Mouse (Mus musculus): ENCODE measurements at regions not wholly inside any gene's neighbourhood (a gene's known extent, or its start where the extent isn't known, plus 50 kb on each side); places are given as distances from the start of the nearest gene placed in this dataset.
A peak's percentile ranks its signal among the peaks of the same experiment; 100 is the strongest.

DNA sequence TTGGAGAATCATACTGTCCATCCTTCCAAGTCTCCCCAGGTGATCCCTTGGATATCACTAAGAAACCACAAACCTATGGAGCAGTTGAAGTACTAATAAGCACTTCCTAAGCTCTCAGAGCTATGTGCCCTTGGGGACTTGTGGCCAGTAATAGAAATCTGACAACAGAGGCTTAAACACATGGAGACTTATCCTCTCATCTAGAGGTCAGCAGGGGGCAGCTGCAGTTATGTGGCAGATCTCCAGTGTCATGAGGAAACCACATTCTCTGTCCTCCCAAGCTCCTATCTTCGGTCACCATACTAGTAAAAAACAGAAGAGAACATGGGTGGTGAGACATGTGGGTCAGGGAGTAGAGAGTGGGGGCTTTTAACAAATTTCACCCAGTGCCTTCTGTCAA lies 99.4 kb upstream of the Ppp3ca start:
- intact Hi-C loops (cut with DNase I): no loop called here
- 40% methylated on average over 1 of the region's 1 CpGs for WGBS
- H3K27ac ChIP-seq: no peak overlapping the region
- no peaks in the 10 kb centered on the region for H3K27me3 ChIP-seq (ENCODE audit: control insufficient read depth, insufficient read depth, low read length)
- no peaks in the 10 kb centered on the region for H3K36me3 ChIP-seq (ENCODE audit: control insufficient read depth, insufficient read depth, low read length)
- TF ChIP-seq EP300 (IDR thresholded peaks at IDR 0.05; ENCODE audit: insufficient read depth, low read depth, low read length) (no peak), POLR2A (IDR thresholded peaks at IDR 0.05; ENCODE audit: insufficient read depth, low read depth, low read length) (no peak), CTCF (IDR thresholded peaks at IDR 0.05) (0 out of 2 replicates have a peak, but pooled peaks have one; percentile 6)
- H3K4me1 ChIP-seq (ENCODE audit: control insufficient read depth, insufficient read depth, low read length): no peaks in the 10 kb centered on the region
- no peak for DNase-seq
- no peak overlapping the region for H3K4me3 ChIP-seq
- no peaks in the 10 kb centered on the region for H3K79me2 ChIP-seq (replicated peaks; ENCODE audit: control insufficient read depth, insufficient read depth, low read length)
- no peak overlapping the region for H3K9ac ChIP-seq (ENCODE audit: low read depth, low read length)

DNA sequence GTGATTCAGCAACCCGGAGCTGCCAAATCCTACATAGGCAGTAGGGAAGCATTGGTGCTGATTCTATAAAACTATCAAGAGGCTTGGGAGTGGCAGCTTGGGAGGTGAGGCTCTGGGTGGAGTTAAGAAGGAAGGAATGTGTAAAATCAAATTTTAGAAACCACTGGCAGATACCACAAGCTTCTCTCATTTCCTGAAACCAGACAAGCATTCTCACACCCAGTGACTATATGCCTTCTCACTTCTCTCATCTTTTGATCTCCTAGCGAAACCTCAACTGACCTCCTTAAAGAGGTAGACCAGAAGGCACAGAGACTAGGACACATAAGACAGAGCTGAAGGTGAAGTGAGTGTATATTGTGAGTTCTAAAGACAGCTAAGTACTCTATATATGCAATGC lies 113.4 kb upstream of the Ppp3ca start:
- no peaks in the 10 kb centered on the region for H3K36me3 ChIP-seq (ENCODE audit: control insufficient read depth, insufficient read depth, low read length)
- H3K4me3 ChIP-seq: no peak overlapping the region
- TF ChIP-seq EP300 (IDR thresholded peaks at IDR 0.05; ENCODE audit: insufficient read depth, low read depth, low read length): no peak
- no peak for TF ChIP-seq CTCF (IDR thresholded peaks at IDR 0.05)
- no peak for TF ChIP-seq POLR2A (IDR thresholded peaks at IDR 0.05; ENCODE audit: insufficient read depth, low read depth, low read length)
- no peak for DNase-seq
- no peaks in the 10 kb centered on the region for H3K79me2 ChIP-seq (replicated peaks; ENCODE audit: control insufficient read depth, insufficient read depth, low read length)
- H3K27ac ChIP-seq: no peak overlapping the region
- intact Hi-C loops (cut with DNase I): no loop called here
- no peaks in the 10 kb centered on the region for H3K27me3 ChIP-seq (ENCODE audit: control insufficient read depth, insufficient read depth, low read length)
- H3K9ac ChIP-seq (ENCODE audit: low read depth, low read length): no peak overlapping the region
- no peaks in the 10 kb centered on the region for H3K4me1 ChIP-seq (ENCODE audit: control insufficient read depth, insufficient read depth, low read length)
- 94% methylated on average over 2 of the region's 2 CpGs for WGBS

DNA sequence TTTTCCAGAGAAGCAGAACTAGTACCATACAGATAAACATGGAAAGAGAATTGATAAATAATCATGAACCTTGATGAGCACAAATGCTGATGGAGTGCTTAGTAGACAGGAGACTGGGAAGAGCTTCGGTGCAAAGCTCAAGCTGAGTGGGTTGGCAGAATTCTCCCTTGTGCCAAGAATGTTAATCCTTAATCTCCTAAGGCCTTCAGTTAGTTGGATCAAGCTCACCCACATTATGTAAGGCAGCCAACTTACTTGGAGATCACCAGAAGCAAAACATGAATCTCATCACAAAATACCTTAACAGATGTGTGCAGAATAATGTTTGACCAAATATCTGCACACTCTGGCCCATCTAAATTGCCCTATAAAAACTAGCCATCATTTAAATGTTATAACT lies 120.5 kb upstream of the Ppp3ca start:
- no peaks in the 10 kb centered on the region for H3K27me3 ChIP-seq (ENCODE audit: control insufficient read depth, insufficient read depth, low read length)
- 76% methylated on average over 1 of the region's 1 CpGs for WGBS
- no peaks in the 10 kb centered on the region for H3K4me1 ChIP-seq (ENCODE audit: control insufficient read depth, insufficient read depth, low read length)
- H3K79me2 ChIP-seq (replicated peaks; ENCODE audit: control insufficient read depth, insufficient read depth, low read length): no peaks in the 10 kb centered on the region
- no peak overlapping the region for H3K9ac ChIP-seq (ENCODE audit: low read depth, low read length)
- TF ChIP-seq POLR2A (IDR thresholded peaks at IDR 0.05; ENCODE audit: insufficient read depth, low read depth, low read length): no peak
- no peak for TF ChIP-seq EP300 (IDR thresholded peaks at IDR 0.05; ENCODE audit: insufficient read depth, low read depth, low read length)
- no peak for TF ChIP-seq CTCF (IDR thresholded peaks at IDR 0.05)
- intact Hi-C loops (cut with DNase I): no loop called here
- no peaks in the 10 kb centered on the region for H3K36me3 ChIP-seq (ENCODE audit: control insufficient read depth, insufficient read depth, low read length)
- no peak for DNase-seq
- no peak overlapping the region for H3K27ac ChIP-seq
- no peak overlapping the region for H3K4me3 ChIP-seq

DNA sequence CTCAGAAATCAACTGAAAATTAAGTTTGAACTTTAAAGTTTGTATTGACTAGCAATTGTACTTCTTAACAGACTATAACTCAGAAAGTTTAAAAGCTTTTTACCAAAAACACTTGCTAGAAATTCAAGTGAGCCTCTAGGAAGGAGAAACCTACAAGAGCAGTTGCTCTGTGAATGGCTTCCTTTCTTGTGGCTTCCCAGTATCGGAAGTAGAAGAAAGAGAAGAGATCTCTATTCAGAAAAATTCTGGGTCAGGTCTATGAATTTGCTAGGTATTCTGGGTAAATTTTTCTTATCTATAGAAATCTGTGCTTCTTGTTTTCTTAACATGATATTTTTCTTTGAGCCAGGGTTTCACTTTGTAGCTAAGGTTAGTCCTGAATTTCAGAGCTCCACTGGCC lies 138.3 kb upstream of the Ppp3ca start:
- Histone ChIP-seq H3K27ac (no peak overlapping the region), H3K9ac (ENCODE audit: low read depth, low read length) (no peak overlapping the region), H3K79me2 (replicated peaks; ENCODE audit: control insufficient read depth, insufficient read depth, low read length) (no peaks in the 10 kb centered on the region), H3K27me3 (ENCODE audit: control insufficient read depth, insufficient read depth, low read length) (no peaks in the 10 kb centered on the region), H3K36me3 (ENCODE audit: control insufficient read depth, insufficient read depth, low read length) (no peaks in the 10 kb centered on the region), H3K4me1 (ENCODE audit: control insufficient read depth, insufficient read depth, low read length) (no peaks in the 10 kb centered on the region), H3K4me3 (no peak overlapping the region)
- intact Hi-C loops (cut with DNase I): no loop called here
- DNase-seq: no peak
- no peak for TF ChIP-seq EP300 (IDR thresholded peaks at IDR 0.05; ENCODE audit: insufficient read depth, low read depth, low read length)
- TF ChIP-seq CTCF (IDR thresholded peaks at IDR 0.05): no peak
- TF ChIP-seq POLR2A (IDR thresholded peaks at IDR 0.05; ENCODE audit: insufficient read depth, low read depth, low read length): no peak
- WGBS: 92% methylated on average over 1 of the region's 1 CpGs

DNA sequence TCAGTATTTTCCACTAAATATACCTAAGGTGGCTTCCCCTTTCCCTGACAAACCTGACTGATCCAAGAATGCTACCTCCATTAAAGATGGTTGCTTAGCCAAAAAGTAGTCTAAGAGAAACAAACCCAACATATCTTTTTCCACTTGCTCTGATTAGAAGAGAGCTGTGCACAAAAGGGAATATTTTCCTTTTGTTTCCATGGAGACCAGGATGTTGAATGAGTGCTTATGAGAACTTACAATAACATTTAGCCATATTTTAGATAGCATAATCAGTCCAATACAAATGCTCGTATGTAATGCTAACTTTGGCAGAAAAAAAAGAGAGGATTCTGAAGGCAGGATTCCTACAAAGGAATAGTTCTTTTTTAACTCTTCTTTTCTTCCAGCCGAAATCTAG lies 161.3 kb upstream of the Ppp3ca start:
- 45% methylated on average over 2 of the region's 2 CpGs for WGBS
- no peak for TF ChIP-seq EP300 (IDR thresholded peaks at IDR 0.05; ENCODE audit: insufficient read depth, low read depth, low read length)
- TF ChIP-seq CTCF (IDR thresholded peaks at IDR 0.05): no peak
- no peak for TF ChIP-seq POLR2A (IDR thresholded peaks at IDR 0.05; ENCODE audit: insufficient read depth, low read depth, low read length)
- Histone ChIP-seq H3K9ac (ENCODE audit: low read depth, low read length) (no peak overlapping the region), H3K36me3 (ENCODE audit: control insufficient read depth, insufficient read depth, low read length) (no peaks in the 10 kb centered on the region), H3K27me3 (ENCODE audit: control insufficient read depth, insufficient read depth, low read length) (no peaks in the 10 kb centered on the region), H3K79me2 (replicated peaks; ENCODE audit: control insufficient read depth, insufficient read depth, low read length) (no peaks in the 10 kb centered on the region), H3K27ac (no peak overlapping the region), H3K4me3 (no peak overlapping the region), H3K4me1 (ENCODE audit: control insufficient read depth, insufficient read depth, low read length) (no peaks in the 10 kb centered on the region)
- no peak for DNase-seq
- intact Hi-C loops (cut with DNase I): no loop called here

DNA sequence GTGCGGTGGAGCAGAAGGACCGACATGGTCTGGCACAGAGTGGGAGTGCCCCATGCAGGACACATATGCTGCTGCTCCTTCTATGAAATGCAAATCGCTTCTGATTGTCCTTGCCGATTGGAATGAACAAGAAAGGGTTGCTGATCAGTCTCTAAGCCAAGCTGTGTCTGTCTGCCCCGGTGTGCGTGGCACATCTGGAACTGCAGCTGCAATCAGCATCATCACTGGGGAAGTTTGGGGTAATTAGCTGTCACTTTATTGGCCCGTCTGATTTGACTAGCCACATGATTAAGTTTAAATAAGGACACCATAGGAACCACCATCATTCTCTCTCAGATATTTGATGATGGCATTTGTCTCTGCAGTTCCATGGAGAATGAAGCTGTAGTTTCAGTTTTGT lies 162.9 kb upstream of the Ppp3ca start:
- Histone ChIP-seq H3K27ac (no peak overlapping the region), H3K4me3 (no peak overlapping the region), H3K4me1 (ENCODE audit: control insufficient read depth, insufficient read depth, low read length) (no peaks in the 10 kb centered on the region), H3K79me2 (replicated peaks; ENCODE audit: control insufficient read depth, insufficient read depth, low read length) (no peaks in the 10 kb centered on the region), H3K9ac (ENCODE audit: low read depth, low read length) (no peak overlapping the region), H3K27me3 (ENCODE audit: control insufficient read depth, insufficient read depth, low read length) (no peaks in the 10 kb centered on the region), H3K36me3 (ENCODE audit: control insufficient read depth, insufficient read depth, low read length) (no peaks in the 10 kb centered on the region)
- WGBS: 84% methylated on average over 7 of the region's 7 CpGs
- DNase-seq: no peak
- TF ChIP-seq POLR2A (IDR thresholded peaks at IDR 0.05; ENCODE audit: insufficient read depth, low read depth, low read length): no peak
- TF ChIP-seq CTCF (IDR thresholded peaks at IDR 0.05): no peak
- no peak for TF ChIP-seq EP300 (IDR thresholded peaks at IDR 0.05; ENCODE audit: insufficient read depth, low read depth, low read length)
- intact Hi-C loops (cut with DNase I): no loop called here

Measured in heart, adult 2 months (tissue).